Mouse (Mus musculus): Measurements from ENCODE around the gene E130208F15Rik.

The E130208F15Rik gene

DNA sequence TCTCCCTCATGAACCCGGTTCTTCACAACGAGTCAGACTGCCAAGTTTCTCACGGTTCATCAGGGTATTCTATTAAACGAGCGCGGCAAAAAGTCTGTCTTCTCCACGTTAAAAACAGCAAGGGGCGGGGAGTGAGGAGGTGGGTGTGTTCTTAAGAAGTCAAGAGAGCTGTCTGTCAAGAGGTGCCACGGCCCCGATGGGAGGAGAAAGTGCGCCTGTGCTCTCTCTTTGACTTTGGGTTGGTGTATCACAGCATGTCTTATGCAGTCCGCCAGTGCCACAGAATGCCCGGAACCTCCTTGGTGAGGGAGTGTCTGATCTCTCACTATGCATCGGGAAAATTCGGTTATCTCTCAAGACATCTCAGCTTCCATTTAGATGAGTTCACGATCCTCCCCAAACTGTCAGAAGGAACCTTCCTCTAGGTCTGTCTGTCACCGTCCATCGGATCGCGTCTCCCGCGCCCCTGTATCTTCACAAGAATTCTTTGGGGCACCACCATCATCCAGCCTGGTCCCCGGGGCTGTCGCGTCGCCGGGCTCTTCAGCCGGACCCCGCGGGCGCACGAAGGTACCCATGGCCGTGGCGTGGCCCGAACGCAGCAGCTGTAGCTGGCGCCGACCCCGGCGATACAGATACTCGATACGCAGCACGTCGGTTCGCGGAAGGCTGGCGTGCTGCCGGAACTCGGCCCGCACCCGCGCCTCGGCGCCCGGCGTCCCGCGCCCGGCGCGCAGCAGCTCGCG lies at the start of gene E130208F15Rik:
TSS of gene E130208F15Rik (plus strand) at position 202 of the 746 bp plus-strand sequence.
- peak; percentile 62 for DNase-seq (ENCODE audit: extremely low spot score)

DNA sequence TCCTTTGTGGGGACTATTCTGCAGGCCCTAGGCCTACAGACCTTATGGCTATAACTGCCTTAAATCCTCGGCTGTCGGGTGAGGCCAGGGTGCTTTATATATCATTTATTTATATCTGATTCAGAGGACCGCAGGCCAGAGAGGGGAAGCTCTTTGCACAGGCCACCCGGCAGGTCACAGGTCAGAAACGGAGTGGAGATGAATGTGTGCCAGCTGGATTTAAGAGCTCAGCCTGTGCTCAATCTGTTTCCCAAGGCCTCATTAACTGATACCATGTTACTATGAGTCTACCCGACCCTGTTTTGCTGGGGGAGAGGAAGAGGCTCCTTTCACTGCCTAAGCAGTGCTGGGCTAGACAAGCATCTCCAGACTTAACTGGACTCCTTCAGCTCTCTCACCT lies 47.2 kb upstream of the E130208F15Rik start:
- DNase-seq (ENCODE audit: extremely low spot score): no peak

DNA sequence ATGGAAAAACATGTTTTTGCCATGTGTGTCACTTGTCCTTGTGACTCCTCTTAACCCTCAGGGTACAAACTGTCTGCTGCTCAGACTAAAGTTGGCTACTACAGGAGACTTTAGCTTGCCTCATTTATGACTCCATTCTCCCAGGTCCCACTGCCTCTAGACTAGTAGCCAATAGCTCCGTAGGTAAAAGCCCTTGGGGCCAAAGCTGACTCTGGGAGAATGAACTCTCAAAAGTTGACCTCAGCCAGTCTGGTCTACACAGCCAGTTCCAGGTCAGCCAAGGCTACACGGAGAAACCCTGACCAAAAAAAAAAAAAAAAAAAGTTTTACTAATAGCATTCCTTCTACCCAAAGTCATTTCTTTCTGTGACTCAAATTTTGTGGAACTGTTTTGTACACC lies 42.6 kb upstream of the E130208F15Rik start:
- no peak for DNase-seq (ENCODE audit: extremely low spot score)

DNA sequence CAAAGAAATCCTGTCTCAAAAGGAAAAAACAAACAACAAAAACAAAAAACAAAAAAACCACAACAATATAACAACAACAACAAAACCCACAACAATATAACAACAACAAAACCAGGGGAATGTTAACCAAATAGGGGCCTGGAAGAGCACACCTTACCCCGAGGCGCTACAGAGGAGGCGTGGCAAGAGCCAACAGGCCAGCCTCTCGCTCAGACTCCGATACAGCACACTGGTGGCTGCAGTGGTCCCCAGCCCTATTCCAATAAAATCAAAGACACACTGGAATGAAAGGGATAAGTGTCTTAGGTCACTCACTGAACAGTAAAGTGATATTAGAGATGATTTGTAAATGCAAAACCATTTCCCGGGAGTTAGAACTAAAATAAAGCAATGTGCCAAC lies 42.0 kb upstream of the E130208F15Rik start:
- DNase-seq (ENCODE audit: extremely low spot score): no peak

DNA sequence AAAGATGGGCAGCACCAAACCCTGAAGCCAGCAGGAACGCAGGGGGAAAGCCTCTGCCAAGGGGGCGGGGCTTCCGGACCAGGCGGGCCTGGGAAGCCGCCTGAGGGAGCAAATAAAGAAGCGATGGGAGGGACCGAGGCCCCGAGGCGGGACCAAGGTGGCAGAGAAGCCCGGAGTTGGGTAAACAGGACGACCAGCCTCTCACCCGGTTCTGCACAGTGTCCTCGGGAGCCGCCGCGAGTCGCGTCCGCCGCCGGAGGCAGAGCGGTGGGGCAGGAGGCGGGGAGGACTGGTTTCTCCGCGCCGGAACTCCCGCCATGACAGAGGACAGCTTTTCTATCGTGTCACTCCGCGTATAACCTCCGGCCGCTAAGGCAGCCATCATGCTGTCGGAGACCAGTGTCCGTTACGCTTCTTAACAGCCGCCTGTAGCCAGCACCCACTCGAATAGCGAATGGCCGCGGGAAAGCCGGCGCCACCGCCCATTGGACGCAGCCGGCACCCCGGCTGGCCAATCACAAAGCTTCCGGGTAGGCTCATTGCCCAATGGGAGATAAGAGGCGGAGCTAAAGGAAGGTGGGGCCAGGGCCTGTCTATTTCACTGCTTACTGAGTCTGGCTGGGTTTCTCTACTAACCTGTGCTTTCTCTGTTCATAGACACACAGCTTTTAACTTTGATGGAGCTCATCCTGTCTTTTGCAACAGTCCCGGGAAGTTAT lies 41.4 kb upstream of the E130208F15Rik start, which contains the start of the genes Thap8 and Wdr62:
TSS of gene Thap8 (plus strand) at position 144 of the 719 bp plus-strand sequence.
TSS of gene Wdr62 (minus strand) at position 469 of the 719 bp plus-strand sequence.
- peak; percentile 92 for DNase-seq (ENCODE audit: extremely low spot score)

DNA sequence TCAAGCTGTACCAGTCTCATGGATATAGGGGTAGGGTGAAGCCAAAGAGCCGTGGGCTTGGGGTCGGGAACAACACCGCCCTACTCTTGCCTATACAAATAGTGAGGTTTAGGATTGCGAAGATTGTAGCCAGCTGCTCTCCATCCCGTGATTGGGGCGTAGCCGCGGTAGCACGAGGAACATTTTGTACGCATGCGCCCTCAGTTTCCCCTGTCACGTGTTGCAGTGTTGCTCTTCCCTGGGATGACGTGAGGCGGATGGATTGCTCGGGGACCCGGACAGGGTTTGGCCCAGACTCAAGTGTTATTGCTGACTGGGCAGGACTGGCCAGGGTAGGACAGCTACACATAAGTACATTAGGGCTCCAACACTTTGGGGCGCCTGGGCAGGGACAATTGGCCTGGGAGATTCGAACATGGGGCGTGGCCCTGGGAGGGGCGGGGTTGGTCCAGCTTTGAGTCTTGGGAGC lies 40.8 kb upstream of the E130208F15Rik start:
- peak; percentile 79 for DNase-seq (ENCODE audit: extremely low spot score)

DNA sequence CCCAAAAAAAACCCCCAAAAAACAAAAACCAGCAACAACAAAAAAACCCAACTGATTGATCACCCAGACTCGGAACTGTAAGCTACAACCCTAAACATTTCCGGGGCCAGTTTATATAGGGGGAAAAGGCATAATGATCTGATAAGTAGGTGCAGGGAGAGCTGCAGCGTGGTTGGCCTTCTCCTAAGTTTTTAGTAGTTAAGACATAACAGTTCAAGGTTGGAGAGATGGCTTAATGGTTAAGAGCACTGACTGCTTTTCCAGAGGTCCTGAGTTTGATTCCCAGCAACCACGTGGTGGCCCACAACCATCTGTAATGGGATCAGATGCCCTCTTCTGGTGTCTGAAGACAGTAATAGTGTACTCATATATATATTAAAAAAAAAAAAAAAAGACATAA lies 40.0 kb upstream of the E130208F15Rik start:
- DNase-seq (ENCODE audit: extremely low spot score): no peak

DNA sequence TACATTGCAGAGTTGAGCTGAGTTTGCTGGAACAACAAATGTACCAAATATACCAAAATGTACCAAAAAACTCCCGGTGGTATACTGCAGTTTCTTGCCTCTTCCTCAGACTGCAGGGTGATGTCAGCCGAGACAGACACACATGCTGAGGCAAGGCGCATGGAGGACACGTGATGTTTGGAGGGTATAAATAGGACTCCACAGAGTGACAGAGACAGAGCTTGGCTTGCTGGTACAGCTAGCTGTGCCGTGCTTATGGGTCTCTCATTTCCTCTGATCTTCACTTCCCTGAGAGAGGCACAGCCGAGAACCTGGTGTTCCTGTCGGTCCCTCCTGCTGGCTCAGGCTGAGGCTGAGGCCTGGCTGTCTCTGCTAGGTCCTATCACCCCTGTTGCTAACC lies 38.8 kb upstream of the E130208F15Rik start:
- no peak for DNase-seq (ENCODE audit: extremely low spot score)

DNA sequence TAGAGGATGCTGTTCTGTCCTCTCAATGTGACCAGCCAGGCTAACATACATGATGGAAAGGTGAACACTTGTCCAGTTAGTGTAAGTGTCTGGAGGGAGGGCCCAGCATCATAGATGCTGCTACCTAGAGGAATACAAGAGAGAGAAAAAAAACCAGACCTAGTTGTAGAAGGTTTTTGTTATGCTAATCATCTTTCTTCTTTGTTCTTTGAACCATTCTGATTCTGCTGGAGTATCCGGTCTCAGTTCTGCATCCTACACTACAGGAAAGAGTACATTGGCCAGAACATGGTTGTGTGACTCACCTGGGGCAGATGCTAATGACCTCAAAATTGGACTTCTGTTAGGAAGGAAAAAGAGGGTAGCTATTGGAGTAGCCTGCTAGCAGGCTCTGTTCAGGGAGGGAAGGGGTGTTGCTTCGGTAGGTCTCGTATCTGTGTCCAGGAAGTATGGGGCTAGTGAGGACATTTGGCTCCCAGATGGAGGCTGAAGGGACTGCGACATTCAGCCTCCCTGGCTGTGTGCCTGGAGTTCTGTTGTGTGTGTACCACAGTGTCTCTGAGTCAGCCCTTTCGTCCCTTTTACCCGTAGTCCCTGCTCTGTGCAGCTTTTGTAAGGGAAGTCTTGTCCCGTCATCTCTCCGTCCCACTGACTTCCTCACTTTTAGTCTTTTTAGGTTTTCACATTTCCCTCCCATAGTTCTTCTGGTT lies 34.7 kb upstream of the E130208F15Rik start:
- no peak for DNase-seq (ENCODE audit: extremely low spot score)

DNA sequence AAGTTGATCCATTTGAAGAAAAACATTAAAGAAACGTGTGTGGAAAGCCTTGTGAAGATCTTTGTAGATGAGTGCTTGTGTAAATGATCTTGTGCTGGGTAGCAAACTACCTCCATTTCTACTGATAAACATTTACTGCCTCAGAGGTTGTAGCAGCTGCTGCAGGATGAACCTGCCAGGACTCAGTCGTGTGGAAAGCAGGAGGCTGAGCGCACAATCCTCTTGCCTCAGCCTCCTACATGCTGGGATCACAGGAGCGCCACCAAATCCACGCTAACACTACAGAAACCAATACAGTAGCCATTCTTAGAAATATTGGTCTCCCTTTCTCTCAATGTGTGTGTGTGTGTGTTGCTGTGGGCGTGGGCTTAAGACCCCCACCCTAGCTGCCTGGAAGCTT lies 33.5 kb upstream of the E130208F15Rik start:
- no peak for DNase-seq (ENCODE audit: extremely low spot score)

DNA sequence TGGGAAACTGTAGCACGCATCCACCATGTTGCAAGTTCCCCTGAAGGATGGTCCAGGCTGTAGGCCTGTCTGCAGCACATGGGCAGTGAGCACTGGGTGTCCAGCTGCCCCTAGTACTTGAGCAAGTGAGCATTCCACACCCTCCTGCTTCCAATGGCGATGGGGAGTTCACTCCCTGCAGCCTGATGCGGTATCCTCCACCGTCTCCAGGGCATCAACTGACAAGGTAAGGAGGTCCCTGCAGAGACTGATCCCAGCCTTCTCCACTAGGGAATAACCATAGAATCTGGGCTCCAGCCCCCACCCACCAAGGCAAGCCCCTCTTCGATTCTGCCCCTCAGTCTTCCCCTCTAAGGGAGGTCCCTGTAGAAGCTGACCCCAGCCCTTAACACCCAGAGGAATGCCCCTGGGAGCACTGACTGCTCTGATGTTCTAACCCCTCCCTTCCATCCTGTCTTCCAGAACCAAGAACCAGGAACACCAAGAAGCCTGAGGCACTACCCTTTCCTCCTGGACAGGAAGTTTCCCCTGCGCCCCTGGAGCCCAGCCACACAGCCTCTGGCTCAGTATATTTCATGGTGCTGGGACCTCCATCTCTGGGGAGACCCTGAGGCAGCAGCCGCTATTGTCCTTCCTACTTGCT lies 32.3 kb upstream of the E130208F15Rik start:
- DNase-seq (ENCODE audit: extremely low spot score): no peak

DNA sequence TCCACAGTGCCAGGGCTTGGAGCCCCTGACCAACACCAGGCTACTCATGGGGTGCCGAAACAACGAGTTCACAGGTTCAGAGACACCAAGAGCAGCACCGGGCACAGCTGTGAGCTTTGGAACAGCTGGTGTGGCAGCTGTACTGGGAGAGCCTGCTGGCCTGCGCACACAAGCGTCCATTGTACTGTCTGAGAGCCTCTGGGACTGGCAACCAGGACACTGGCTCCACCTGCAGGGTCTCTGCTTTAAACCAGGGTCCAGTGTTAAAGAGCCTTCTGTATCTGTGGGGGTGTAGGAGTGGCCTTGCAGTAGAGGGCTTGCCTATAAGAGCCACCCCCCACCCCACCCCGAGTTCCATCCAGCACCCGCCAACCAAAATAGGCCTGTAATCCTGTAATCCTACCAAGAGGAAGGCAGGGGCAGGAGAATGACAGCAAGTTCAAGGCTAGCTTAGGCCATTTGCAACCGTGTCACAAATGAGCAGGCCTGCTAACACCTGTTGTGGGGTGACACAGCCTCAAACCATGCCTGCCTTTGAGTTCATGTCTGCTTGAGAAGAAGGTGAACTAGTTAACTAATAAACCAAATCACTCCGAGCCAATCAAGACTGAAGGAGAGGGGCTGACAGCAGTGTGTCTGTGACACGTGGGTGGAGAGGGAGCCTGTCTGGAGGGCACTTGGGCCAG lies 31.7 kb upstream of the E130208F15Rik start:
- peak; percentile 29 for DNase-seq (ENCODE audit: extremely low spot score)

DNA sequence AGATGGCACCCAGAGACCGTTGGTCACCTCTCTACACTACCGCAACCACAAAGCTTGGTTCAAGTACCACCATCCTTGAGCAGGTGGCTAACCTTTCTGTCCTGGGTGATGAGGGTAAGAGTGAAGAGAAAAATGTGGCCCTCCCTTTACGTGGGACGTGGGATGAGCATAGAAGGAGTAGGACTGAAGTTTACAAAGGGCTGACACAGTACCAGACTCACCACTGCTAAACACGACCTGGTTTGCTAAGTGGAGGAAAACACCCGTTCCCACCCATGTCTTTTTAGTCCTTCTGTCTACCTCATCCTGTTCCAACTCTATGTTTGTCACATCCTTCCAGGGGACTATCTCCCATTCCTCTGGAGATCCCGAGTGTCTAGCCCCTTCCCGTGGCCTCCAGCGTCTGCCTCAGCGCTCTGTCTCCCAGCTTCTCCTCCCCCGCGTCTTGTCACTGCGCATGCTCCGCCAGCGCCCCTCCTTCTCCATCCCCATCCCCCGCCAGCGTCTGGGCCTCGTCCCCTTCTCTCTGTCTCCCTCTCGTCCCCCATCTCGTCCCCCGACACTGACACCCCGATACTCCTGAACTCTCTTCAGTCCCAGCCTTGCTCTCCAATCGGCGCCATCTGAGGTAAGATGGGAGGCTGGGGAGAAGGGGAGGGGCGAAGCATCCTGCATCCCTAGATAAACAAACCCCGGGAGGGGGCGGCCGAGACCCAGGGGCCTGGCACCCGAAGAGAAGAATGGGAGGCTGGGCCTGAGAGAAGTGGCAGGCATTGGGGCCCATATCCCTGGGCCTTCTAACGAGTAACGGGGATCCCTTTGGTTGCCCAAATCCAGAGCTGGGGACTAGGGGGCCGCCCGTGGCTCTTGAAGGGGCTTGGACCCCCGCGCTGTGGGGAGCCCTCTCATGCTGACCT lies 30.1 kb upstream of the E130208F15Rik start, which contains the start of gene Clip3:
TSS of gene Clip3 (plus strand) at position 514 of the 917 bp plus-strand sequence.
- peak; percentile 86 for DNase-seq (ENCODE audit: extremely low spot score)

DNA sequence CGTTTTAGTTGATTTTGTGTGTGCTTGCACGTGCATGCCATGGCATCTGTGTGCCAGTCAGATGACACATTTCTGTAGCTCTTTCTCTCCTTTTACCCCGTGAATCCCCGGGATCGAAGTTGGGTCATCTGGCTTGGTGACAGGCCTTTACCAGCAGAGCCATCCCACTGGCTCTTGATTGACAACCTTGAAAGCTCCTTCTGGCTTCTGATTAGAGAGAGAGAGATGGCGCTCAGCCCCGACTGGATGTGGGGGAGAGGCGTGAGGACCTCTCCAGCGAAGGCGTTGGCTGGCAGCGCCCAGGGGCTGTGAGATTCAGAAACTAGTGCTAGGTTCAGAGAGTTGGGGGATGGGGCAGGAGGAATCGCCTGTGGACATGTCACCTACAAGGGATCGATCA lies 27.7 kb upstream of the E130208F15Rik start:
- DNase-seq (ENCODE audit: extremely low spot score): no peak

DNA sequence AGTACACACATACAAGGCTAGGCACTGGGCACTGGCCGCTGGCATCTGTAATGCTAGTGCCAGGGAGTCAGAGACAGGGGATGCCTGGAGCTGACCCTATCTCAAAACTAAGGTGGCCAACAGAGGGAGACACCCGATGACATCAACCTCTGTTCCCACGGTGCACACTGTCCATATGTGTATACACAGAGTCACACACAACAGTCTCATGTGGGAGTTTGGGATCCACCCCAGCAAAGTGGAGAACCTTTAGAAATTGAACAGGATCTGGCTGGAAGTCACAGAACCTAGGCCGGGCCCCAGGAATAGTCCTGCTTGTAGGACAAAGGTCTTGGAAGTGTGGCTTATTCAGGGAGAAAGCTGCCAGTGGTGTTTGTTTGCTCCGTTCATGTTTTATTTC lies 27.2 kb upstream of the E130208F15Rik start:
- no peak for DNase-seq (ENCODE audit: extremely low spot score)

DNA sequence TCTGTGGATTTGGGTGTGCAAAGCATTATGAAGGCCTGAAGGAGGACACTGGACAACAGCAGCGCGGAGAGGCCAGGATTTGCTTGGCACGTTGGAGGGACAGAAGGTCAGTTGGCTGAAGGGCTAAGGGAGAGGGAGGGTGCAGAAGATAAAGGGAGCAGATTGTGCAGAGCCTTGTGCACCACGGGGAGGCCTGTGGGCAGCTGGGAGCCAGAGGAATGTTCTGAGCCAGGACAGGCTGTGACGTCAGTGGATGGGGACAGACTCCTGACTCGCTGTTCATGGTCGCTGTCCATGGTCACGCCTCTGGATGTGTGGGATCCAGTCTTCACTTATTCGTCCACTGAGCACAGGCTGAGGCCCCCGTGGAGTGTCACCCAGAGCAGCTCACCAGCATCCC lies 26.4 kb upstream of the E130208F15Rik start:
- no peak for DNase-seq (ENCODE audit: extremely low spot score)

DNA sequence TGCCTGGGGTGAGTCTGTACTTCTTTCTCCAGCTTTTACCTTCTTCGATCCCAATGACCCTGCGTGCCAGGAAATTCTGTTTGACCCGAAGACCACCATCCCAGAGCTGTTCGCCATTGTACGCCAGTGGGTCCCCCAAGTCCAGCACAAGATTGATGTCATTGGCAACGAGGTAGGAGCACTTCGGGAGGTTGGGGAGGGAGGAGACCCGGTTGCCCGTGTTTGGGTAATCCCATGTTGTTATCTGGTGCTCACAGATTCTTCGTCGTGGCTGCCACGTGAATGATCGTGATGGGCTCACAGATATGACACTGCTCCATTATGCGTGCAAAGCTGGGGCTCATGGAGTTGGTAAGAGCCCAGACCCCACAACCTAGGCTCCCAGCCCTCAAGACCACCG lies 24.7 kb upstream of the E130208F15Rik start:
- no peak for DNase-seq (ENCODE audit: extremely low spot score)

DNA sequence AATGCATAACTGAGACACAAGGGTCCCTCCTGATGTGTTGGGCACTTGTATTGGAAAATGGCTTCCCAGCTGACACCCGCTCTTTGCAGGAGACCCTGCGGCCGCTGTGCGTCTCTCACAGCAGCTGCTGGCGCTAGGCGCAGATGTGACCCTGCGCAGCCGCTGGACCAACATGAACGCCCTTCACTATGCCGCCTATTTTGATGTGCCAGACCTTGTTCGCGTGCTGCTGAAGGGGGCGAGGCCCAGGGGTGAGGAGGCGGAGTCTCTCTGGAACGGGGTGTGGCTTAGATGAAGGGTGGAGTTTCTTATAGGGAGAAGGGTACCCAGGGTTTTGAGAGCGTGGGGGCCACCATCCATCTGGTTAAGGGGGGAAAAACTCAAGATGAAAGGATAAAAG lies 24.3 kb upstream of the E130208F15Rik start:
- DNase-seq (ENCODE audit: extremely low spot score): no peak

DNA sequence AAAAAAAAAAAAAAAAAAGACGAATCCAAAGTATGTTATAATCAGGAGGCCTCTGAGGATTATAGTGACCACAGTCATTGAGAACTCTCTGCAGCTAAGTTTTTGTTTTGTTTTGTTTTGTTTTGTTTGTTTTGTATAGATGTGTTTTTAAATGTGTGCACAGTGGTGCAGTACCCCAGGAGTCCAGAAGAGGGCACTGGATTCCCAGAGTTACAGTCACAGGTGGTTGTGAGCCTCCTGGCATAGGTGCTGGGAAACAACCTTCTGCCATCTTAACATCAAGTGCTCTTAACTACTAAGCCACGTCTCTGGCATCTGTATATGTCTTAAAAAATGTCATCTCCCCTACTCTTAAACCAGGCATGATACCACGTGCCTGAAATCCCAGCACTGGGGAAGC lies 20.6 kb upstream of the E130208F15Rik start:
- no peak for DNase-seq (ENCODE audit: extremely low spot score)

Data from embryo, embryonic 9.5 days (tissue).